Comparison of ENCODE assay signal across 19 mouse cellular contexts in the genomic region with DNA sequence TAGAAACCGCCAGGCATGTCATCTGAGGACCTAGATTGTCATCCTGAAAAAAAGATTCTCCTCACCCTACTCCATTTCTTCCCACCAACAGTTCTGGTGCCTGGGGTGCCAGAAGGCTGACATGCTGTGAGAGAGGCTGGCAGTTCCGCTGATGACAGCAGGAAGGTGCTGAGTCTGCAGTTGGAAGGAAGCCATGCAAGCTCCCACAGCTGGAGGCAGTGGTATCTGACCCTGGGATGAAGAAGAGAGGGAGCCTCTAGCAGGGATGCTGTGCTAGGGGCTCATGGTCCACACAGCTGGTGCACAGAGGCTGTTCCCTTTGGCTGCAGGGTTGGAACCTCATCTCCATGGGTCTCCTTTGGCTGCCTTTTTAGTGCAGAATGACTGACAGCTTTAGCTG.
A peak's percentile ranks its signal among the peaks of the same experiment; 100 is the strongest.
DNase-seq lines count a peak whose midpoint lies in the region; ATAC-seq and TF ChIP-seq lines count a peak whose summit lies in the region.
"Had no signal": no experiment of that assay in that cellular context is flagged by ENCODE, and none has a peak within 500 bp of the region (broad histone marks: within the 10 kb centered on the region; RNA-seq: fewer than 3 reads in every experiment).

No protein-coding gene starts in this region.

- intact Hi-C loops in left cerebral cortex, postnatal 4 days (cut with DNase I), result no loop called here
- intact Hi-C loops in left cerebral cortex, adult 2 months (cut with DNase I), result no loop called here

- no peaks in the 10 kb centered on the region for H3K4me1 ChIP-seq in forebrain, embryonic 12.5 days
- peaks cover 5% of the 10 kb centered on the region; the same call in 1 of the 2 replicates for H3K4me1 ChIP-seq in hindbrain, embryonic 10.5 days (replicated peaks)
- H3K4me1 ChIP-seq: heart, embryonic 15.5 days; hindbrain, embryonic 12.5 days; limb, embryonic 15.5 days had no signal

- peak; percentile 18 for DNase-seq in left cerebral cortex, postnatal 4 days
- no peak for DNase-seq in left cerebral cortex, adult 2 months (ENCODE audit: extremely low spot score in 1 of 2, low spot score in 2 of 2)
- peak; percentile 45 for DNase-seq in cerebellum, adult 9-10 months
- peak; percentile 32 to 60 for DNase-seq in layer of hippocampus, adult 18-20 months (ENCODE audit: low spot score in 2 of 2)
- DNase-seq in right cerebral cortex, postnatal 25 days, result peak; percentile 23
- no peak for DNase-seq in hindbrain, embryonic 10.5 days (ENCODE audit: low spot score)
- DNase-seq: adrenal gland, postnatal 36 days; heart, adult 11 months; kidney, adult 8-10 months; lung, postnatal 10 days; retina, postnatal 1 day; thymus, postnatal 25 days had no signal

- no peak overlapping the region for H3K9ac ChIP-seq in forebrain, embryonic 12.5 days
- H3K9ac ChIP-seq: heart, embryonic 15.5 days; hindbrain, embryonic 12.5 days; limb, embryonic 15.5 days; midbrain, embryonic 15.5 days had no signal

- ATAC-seq in forebrain, embryonic 12.5 days (ENCODE audit: low FRiP score), result no peak
- ATAC-seq: inflammation-experienced regulatory T-cells, adult 6 months; midbrain, embryonic 15.5 days had no signal

- no peaks in the 10 kb centered on the region for H3K36me3 ChIP-seq in forebrain, embryonic 12.5 days (replicated peaks)
- H3K36me3 ChIP-seq in hindbrain, embryonic 10.5 days, result no peaks in the 10 kb centered on the region
- H3K36me3 ChIP-seq: heart, embryonic 15.5 days; hindbrain, embryonic 12.5 days; limb, embryonic 15.5 days; midbrain, embryonic 15.5 days had no signal

- H3K27me3 ChIP-seq in forebrain, embryonic 12.5 days, result no peaks in the 10 kb centered on the region
- no peaks in the 10 kb centered on the region for H3K27me3 ChIP-seq in hindbrain, embryonic 10.5 days (ENCODE audit: insufficient read depth, poor library complexity, severe bottlenecking)
- H3K27me3 ChIP-seq: heart, embryonic 15.5 days; hindbrain, embryonic 12.5 days; limb, embryonic 15.5 days; midbrain, embryonic 15.5 days had no signal

- no peak overlapping the region for H3K4me2 ChIP-seq in forebrain, embryonic 12.5 days
- H3K4me2 ChIP-seq: heart, embryonic 15.5 days; hindbrain, embryonic 12.5 days; limb, embryonic 15.5 days; midbrain, embryonic 15.5 days had no signal

- no peaks in the 10 kb centered on the region for H3K9me3 ChIP-seq in forebrain, embryonic 12.5 days
- no peaks in the 10 kb centered on the region for H3K9me3 ChIP-seq in hindbrain, embryonic 10.5 days
- H3K9me3 ChIP-seq: heart, embryonic 15.5 days; hindbrain, embryonic 12.5 days; limb, embryonic 15.5 days; midbrain, embryonic 15.5 days had no signal

- H3K4me3 ChIP-seq in left cerebral cortex, adult 2 months, result no peak overlapping the region
- H3K4me3 ChIP-seq in forebrain, embryonic 12.5 days (replicated peaks), result no peak overlapping the region
- H3K4me3 ChIP-seq in hindbrain, embryonic 10.5 days, result no peak overlapping the region
- H3K4me3 ChIP-seq: erythroblast, embryonic 14.5 days; heart, embryonic 15.5 days; hindbrain, embryonic 12.5 days; limb, embryonic 15.5 days; midbrain, embryonic 15.5 days had no signal

- WGBS in forebrain, embryonic 12.5 days, result 79% methylated on average over 2 of the region's 2 CpGs
- WGBS in hindbrain, embryonic 10.5 days, result 49% methylated on average over 2 of the region's 2 CpGs

- no peak overlapping the region for H3K27ac ChIP-seq in left cerebral cortex, adult 2 months
- H3K27ac ChIP-seq in forebrain, embryonic 12.5 days, result no peak overlapping the region
- H3K27ac ChIP-seq in hindbrain, embryonic 10.5 days, result no peak overlapping the region
- H3K27ac ChIP-seq: heart, embryonic 15.5 days; hindbrain, embryonic 12.5 days; limb, embryonic 15.5 days; midbrain, embryonic 15.5 days had no signal

- TF ChIP-seq CTCF in left cerebral cortex, adult 2 months (IDR thresholded peaks at IDR 0.05), result no peak

Comparison
In these comparisons a context has a peak if more than half of its experiments do, and no peak if none do; other contexts are left out.
1. DNase-seq: peak in left cerebral cortex, postnatal 4 days (single experiment), cerebellum, adult 9-10 months (single experiment), layer of hippocampus, adult 18-20 months (2 of 2) and right cerebral cortex, postnatal 25 days (single experiment); none in left cerebral cortex, adult 2 months (0 of 2) and hindbrain, embryonic 10.5 days (single experiment).